In the genomic region with DNA sequence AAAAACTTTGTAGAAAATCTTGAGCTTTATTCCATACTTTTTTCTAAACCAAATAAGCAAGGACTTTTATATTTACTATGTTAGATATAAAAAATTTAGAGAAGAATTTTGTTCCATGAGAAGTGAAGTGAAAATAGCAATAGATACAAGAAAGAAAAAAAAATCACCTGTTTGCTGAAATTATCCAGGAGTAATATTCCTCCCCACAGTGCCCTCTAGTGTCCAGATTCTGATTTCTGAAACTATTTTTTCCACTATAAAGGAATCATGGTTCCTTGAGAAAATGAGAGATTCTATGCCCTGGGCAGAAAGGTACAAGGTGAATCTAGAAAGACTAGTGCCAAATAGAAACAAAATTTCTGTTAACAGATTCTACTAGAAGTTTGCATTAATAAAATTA, we compare ENCODE assay signal across 10 mouse cellular contexts.
DNase-seq lines count a peak whose midpoint lies in the region; TF ChIP-seq lines count a peak whose summit lies in the region.
"Had no signal": no experiment of that assay in that cellular context is flagged by ENCODE, and none has a peak within 500 bp of the region (broad histone marks: within the 10 kb centered on the region; RNA-seq: fewer than 3 reads in every experiment).

No protein-coding gene starts in this region.

- H3K27ac ChIP-seq in gastrocnemius, adult 2 months, result no peak overlapping the region
- no peak overlapping the region for H3K27ac ChIP-seq in forebrain, embryonic 10.5 days
- H3K27ac ChIP-seq: stomach, embryonic 15.5 days had no signal

- H3K27me3 ChIP-seq in forebrain, embryonic 10.5 days (ENCODE audit: poor library complexity, severe bottlenecking), result no peaks in the 10 kb centered on the region
- H3K27me3 ChIP-seq: stomach, embryonic 15.5 days had no signal

- no peak overlapping the region for H3K4me3 ChIP-seq in gastrocnemius, adult 2 months
- H3K4me3 ChIP-seq in forebrain, embryonic 10.5 days, result no peak overlapping the region
- H3K4me3 ChIP-seq: stomach, embryonic 15.5 days had no signal

- no peaks in the 10 kb centered on the region for H3K36me3 ChIP-seq in forebrain, embryonic 10.5 days (replicated peaks)
- H3K36me3 ChIP-seq: stomach, embryonic 15.5 days had no signal

- DNase-seq in gastrocnemius, adult 2 months, result no peak
- DNase-seq in gastrocnemius, postnatal 25 days, result no peak
- peak; percentile 17 for DNase-seq in layer of hippocampus, adult 9-10 months (ENCODE audit: low spot score)
- no peak for DNase-seq in layer of hippocampus, adult 8-10 months (ENCODE audit: low spot score in 2 of 2)
- DNase-seq in 416B (ENCODE audit: low read depth), result peak; percentile 1
- peak; percentile 2 for DNase-seq in adipocyte (ENCODE audit: low spot score)
- DNase-seq in thymus, postnatal 25 days, result no peak
- DNase-seq in forebrain, embryonic 10.5 days (ENCODE audit: extremely low spot score, low spot score), result no peak
- DNase-seq: right cerebral cortex, postnatal 14 days had no signal

- no peaks in the 10 kb centered on the region for H3K4me1 ChIP-seq in forebrain, embryonic 10.5 days
- H3K4me1 ChIP-seq: stomach, embryonic 15.5 days had no signal

- no peaks in the 10 kb centered on the region for H3K9me3 ChIP-seq in forebrain, embryonic 10.5 days
- H3K9me3 ChIP-seq: stomach, embryonic 15.5 days had no signal

- peak; percentile 53 for TF ChIP-seq CTCF in gastrocnemius, adult 2 months (IDR thresholded peaks at IDR 0.05)

- intact Hi-C loops in gastrocnemius, adult 2 months (cut with DNase I), result no loop called here

Comparison
In these comparisons a context has a peak if more than half of its experiments do, and no peak if none do; other contexts are left out.
1. DNase-seq: peak in layer of hippocampus, adult 9-10 months (single experiment), 416B (single experiment) and adipocyte (single experiment); none in gastrocnemius, adult 2 months (single experiment), gastrocnemius, postnatal 25 days (single experiment), layer of hippocampus, adult 8-10 months (0 of 2), thymus, postnatal 25 days (single experiment) and forebrain, embryonic 10.5 days (single experiment).